Mouse (Mus musculus) forebrain, embryonic 12.5 days (tissue): ENCODE results near the gene Btbd9. TPM values are rescaled to one million over a fixed set of nuclear protein-coding genes. Genes with fewer than 3 reads are reported as not detected.

Experiments
- ATAC-seq: fragments of 200-750 bp; cut with Nextera tagmentation; 2 replicates; pipeline ENCODE4 v1.8.0; 2017; ENCODE audit warnings: moderate TSS enrichment; ENCODE audit not compliant: low FRiP score
- H3K27ac ChIP-seq: fragments of 300-500 bp; sonication (generic); 2 replicates; pipeline ENCODE4 v1.5.1; 2016; ENCODE audit warnings: mild to moderate bottlenecking
- H3K27me3 ChIP-seq: fragments of 300-500 bp; sonication (generic); 2 replicates; pipeline ENCODE4 v1.6.1; 2016; ENCODE audit warnings: mild to moderate bottlenecking
- H3K36me3 ChIP-seq: fragments of 300-500 bp; sonication (generic); replicated peaks from 2 replicates; pipeline ENCODE4 v1.6.1; 2016; ENCODE audit warnings: mild to moderate bottlenecking
- H3K4me1 ChIP-seq: fragments of 300-500 bp; sonication (generic); 2 replicates; pipeline ENCODE4 v1.6.1; 2016
- H3K4me2 ChIP-seq: fragments of 300-500 bp; sonication (generic); 2 replicates; pipeline ENCODE4 v1.6.1; 2016; ENCODE audit warnings: mild to moderate bottlenecking, moderate library complexity
- H3K4me3 ChIP-seq: fragments of 300-500 bp; sonication (generic); replicated peaks from 2 replicates; pipeline ENCODE4 v1.5.1; 2016; ENCODE audit warnings: mild to moderate bottlenecking
- H3K9ac ChIP-seq: fragments of 300-500 bp; sonication (generic); 2 replicates; pipeline ENCODE4 v1.6.1; 2016; ENCODE audit warnings: mild to moderate bottlenecking
- H3K9me3 ChIP-seq: fragments of 300-500 bp; sonication (generic); 2 replicates; pipeline ENCODE4 v1.6.1; 2016
- WGBS: fragments of 180-500 bp; shearing (Covaris S2); methylation state at CpG from one replicate; pipeline ENCODE4 v1.1.7; 2016; 5-methylcytosine and 5-hydroxymethylcytosine counted together
- polyA plus RNA-seq: library from polyadenylated mRNA; unstranded; fragments of >200 nt; fragmentation: Nextera tagmentation; extraction: Ambion mirVana; gene quantifications from 2 replicates; pipeline ENCODE4 v1.2.1, GENCODE M21; 2016

The Btbd9 gene
- polyA plus RNA-seq, 1 experiment from 2014 or later: 85.9 TPM

DNA sequence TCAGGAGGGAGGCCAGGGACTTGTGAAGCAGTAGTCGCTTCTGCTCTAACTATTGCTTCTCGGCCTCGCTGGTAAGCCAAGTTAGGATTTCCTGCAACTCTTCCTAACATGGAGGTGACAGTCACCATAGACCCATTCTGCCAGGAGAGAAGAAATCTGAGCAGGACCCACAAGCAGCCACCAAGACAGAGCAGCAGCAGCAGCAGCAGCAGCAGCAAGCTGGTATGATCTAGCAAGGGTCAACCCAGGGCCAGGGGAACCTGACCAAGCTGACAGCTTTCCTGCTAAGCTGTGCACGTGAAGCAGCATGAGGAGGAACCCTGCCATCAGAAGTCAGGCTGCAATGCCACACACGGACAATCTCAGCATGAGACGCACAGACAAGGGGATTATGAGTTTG, 244.9 kb downstream of the Btbd9 start:
- H3K27me3 ChIP-seq: no peaks in the 10 kb centered on the region
- H3K9me3 ChIP-seq: no peaks in the 10 kb centered on the region
- no peaks in the 10 kb centered on the region for H3K36me3 ChIP-seq
- ATAC-seq: no peak
- peaks cover 21% of the 10 kb centered on the region for H3K4me1 ChIP-seq
- H3K27ac ChIP-seq: no peak overlapping the region
- H3K9ac ChIP-seq: no peak overlapping the region
- no peak overlapping the region for H3K4me2 ChIP-seq
- H3K4me3 ChIP-seq: no peak overlapping the region
- 67% methylated on average over 6 of the region's 6 CpGs for WGBS

DNA sequence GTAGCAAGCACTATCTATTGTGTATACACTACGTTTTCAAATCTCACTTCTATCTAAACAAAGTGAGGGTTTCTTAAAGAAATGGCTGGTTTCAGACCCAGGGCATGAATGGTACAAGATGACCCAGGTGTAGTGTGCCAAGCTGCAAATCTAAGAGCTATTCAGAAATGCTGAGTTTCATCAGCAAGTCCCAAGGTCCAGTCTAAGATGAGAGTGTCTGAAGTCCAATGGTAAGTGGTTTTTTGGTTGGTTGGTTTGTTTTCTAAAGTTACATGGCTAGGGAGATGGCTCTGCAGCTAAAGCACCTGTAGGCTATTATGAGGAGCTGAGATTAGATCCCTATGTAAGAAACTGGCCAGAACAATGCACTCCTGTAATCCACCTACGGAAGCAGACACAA, 246.8 kb downstream of the Btbd9 start:
- Histone ChIP-seq H3K36me3 (no peaks in the 10 kb centered on the region), H3K27me3 (no peaks in the 10 kb centered on the region), H3K27ac (no peak overlapping the region), H3K9ac (no peak overlapping the region), H3K4me2 (no peak overlapping the region), H3K4me3 (no peak overlapping the region), H3K9me3 (no peaks in the 10 kb centered on the region), H3K4me1 (peaks cover 5% of the 10 kb centered on the region; the same call in 1 of the 2 replicates)
- WGBS: 76% methylated on average over 2 of the region's 2 CpGs
- ATAC-seq: no peak

DNA sequence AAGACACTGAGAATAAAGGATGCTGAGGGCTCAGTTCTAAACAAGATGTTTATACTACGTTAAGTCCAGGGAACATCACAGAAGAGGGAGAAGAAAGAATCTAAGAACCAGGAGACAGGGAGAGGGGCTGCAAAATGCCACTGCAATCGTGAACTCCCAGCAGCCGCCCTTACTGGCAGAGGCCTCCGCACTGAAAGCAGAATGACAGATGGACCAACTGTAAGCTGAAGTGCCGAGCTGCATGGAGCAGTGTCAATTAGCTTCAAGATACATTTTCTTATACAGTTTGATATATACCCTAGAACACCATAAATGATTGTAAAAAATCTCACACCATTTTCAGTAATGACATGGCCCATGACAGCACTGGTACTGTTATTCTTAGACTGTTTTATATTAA, 247.4 kb downstream of the Btbd9 start:
- no peaks in the 10 kb centered on the region for H3K36me3 ChIP-seq
- H3K4me1 ChIP-seq: no peaks in the 10 kb centered on the region
- no peak overlapping the region for H3K4me2 ChIP-seq
- H3K4me3 ChIP-seq: no peak overlapping the region
- H3K27me3 ChIP-seq: no peaks in the 10 kb centered on the region
- H3K27ac ChIP-seq: no peak overlapping the region
- 81% methylated on average over 5 of the region's 5 CpGs for WGBS
- no peaks in the 10 kb centered on the region for H3K9me3 ChIP-seq
- ATAC-seq: no peak
- H3K9ac ChIP-seq: no peak overlapping the region

DNA sequence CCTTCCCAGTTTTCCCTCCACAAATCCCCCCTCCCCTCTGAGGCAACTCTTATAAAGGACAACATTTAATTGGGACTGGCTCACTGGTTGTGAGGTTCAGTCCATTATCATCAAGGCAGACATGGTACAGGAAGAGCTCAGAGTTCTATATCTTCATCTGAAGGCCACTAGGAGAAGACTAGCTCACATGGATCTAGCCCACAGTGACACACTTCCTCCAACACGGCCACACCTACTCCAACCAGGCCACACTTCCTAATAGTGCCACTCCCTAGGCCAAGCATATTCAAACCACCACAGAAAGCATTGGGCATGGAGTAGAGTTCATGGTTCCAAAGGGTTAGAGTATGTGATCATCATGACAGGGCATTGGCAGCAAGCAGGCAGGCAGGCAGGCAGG, 249.4 kb downstream of the Btbd9 start:
- no peak overlapping the region for H3K4me2 ChIP-seq
- H3K36me3 ChIP-seq: no peaks in the 10 kb centered on the region
- no peak for ATAC-seq
- H3K27me3 ChIP-seq: no peaks in the 10 kb centered on the region
- H3K9me3 ChIP-seq: no peaks in the 10 kb centered on the region
- H3K9ac ChIP-seq: no peak overlapping the region
- 87% methylated on average over 1 of the region's 1 CpGs for WGBS
- H3K27ac ChIP-seq: no peak overlapping the region
- no peaks in the 10 kb centered on the region for H3K4me1 ChIP-seq
- no peak overlapping the region for H3K4me3 ChIP-seq

DNA sequence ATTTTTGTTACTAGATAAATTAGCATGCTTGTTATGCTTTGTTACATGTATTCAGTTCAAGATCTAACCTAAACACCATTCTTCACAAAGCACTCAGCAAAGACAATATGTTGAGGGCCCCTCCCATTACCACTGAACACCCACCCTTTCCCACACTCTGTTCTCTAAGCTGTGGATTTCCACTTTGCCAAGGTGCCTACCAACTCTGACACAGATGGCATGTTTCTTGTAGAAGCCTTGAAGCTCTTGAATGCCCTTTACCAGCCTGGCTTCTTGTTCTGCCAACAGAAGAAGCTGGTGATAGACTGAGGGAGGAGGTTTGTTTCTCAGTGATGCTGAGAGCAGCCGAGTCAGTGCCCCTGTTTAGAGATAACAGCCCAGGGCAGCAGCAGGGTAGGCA, 256.0 kb downstream of the Btbd9 start:
- no peaks in the 10 kb centered on the region for H3K9me3 ChIP-seq
- ATAC-seq: no peak

DNA sequence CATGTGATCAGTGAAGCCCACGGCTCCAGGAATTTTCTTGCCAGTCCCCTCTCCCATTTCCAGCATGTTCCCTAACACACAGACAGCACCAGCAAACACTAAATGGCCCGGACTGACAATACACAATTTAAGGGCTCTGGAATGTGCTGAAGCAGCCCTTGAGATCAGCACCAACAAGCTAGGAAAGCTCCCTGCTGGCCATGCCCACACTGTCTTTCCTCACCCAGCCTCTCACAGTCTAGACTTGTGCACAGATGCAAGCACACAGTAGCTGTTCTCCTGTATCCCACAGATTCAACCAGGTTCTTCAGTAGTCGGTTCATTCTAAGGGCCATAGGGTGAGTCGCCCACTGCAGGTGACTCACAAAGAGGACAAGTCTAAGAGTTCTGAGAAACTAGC, 263.6 kb downstream of the Btbd9 start:
- H3K27ac ChIP-seq: no peak overlapping the region
- no peak overlapping the region for H3K9ac ChIP-seq
- H3K36me3 ChIP-seq: no peaks in the 10 kb centered on the region
- ATAC-seq: no peak
- WGBS: 66% methylated on average over 4 of the region's 4 CpGs
- no peaks in the 10 kb centered on the region for H3K9me3 ChIP-seq
- H3K4me2 ChIP-seq: no peak overlapping the region
- peaks cover 15% of the 10 kb centered on the region; the same call in 1 of the 2 replicates for H3K4me1 ChIP-seq
- H3K4me3 ChIP-seq: no peak overlapping the region
- H3K27me3 ChIP-seq: no peaks in the 10 kb centered on the region

More for the DNA sequence above, 256.0 kb downstream of the Btbd9 start:
- no peaks in the 10 kb centered on the region for H3K36me3 ChIP-seq
- no peak overlapping the region for H3K27ac ChIP-seq
- no peak overlapping the region for H3K4me2 ChIP-seq
- no peak overlapping the region for H3K9ac ChIP-seq
- H3K4me1 ChIP-seq: no peaks in the 10 kb centered on the region
- H3K4me3 ChIP-seq: no peak overlapping the region
- H3K27me3 ChIP-seq: no peaks in the 10 kb centered on the region
- WGBS: 72% methylated on average over 1 of the region's 1 CpGs

DNA sequence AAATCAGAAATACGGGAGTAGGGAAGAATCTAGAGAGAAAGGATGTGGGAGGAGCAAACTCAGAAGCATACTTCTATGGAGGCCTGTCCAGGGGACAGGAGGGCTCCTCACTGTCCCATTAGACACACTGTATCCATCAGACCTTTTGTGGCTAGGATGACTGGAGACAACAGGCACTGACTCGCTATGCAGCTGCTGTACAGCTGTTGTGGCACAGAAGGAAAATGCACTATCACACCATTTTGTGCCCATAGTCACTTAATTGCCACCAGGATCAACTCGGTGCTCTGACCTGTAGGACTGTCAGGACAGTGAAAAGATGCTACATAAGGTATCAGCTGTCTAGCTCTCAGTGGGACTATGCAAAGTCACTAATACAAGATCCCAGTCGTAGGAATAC, 266.7 kb downstream of the Btbd9 start:
- Histone ChIP-seq H3K4me2 (no peak overlapping the region), H3K36me3 (no peaks in the 10 kb centered on the region), H3K27me3 (no peaks in the 10 kb centered on the region), H3K9me3 (no peaks in the 10 kb centered on the region), H3K4me1 (peaks cover 23% of the 10 kb centered on the region; the same call in 1 of the 2 replicates), H3K27ac (no peak overlapping the region), H3K9ac (no peak overlapping the region), H3K4me3 (no peak overlapping the region)
- WGBS: 72% methylated on average over 4 of the region's 4 CpGs
- no peak for ATAC-seq

DNA sequence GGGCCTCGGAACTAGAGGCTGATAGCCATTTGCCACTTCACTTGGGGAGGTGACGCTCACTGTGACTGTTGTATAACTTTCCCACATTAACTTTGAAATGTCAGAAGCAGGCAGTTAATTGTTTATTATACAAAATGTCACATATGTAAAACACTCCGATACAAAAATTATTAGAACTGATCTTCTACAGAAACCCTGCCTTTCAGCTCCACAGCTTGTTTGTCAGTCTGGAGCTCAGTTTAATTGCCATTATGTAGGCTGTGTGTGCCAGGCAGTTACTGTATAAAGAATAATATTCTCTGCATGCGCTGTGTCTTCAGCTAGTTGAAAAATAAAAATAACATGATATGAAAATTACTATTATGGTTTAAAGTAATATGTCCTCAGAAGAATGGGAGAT, 267.4 kb downstream of the Btbd9 start:
- Histone ChIP-seq H3K9ac (no peak overlapping the region), H3K27me3 (no peaks in the 10 kb centered on the region), H3K9me3 (no peaks in the 10 kb centered on the region), H3K27ac (no peak overlapping the region), H3K36me3 (no peaks in the 10 kb centered on the region), H3K4me3 (no peak overlapping the region), H3K4me1 (peaks cover 26% of the 10 kb centered on the region; the same call in 1 of the 2 replicates), H3K4me2 (no peak overlapping the region)
- 72% methylated on average over 4 of the region's 4 CpGs for WGBS
- no peak for ATAC-seq

DNA sequence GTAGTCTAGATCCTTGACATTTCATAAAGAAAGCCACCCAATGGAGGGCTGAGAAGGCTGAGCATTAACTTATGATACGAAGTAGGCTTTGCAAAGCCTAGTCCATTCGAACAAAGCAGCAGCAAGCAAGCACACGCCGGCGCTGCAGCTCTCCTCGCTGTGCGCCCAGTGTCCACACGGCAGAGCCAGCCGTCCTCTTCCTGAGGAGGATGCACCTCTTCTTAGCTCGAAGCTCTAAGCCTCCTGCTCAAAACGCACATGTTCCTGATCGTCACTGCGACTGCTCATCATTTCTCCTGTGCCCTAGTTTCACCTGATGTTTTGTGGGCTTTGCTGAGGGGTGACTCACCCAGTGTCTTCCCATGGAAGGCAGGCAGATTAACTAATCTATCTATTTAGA, 268.0 kb downstream of the Btbd9 start:
- no peak overlapping the region for H3K9ac ChIP-seq
- H3K36me3 ChIP-seq: no peaks in the 10 kb centered on the region
- H3K4me2 ChIP-seq: no peak overlapping the region
- H3K4me1 ChIP-seq: peaks cover 26% of the 10 kb centered on the region; the same call in 1 of the 2 replicates
- 88% methylated on average over 13 of the region's 13 CpGs for WGBS
- no peak overlapping the region for H3K4me3 ChIP-seq
- no peaks in the 10 kb centered on the region for H3K9me3 ChIP-seq
- ATAC-seq: no peak
- H3K27me3 ChIP-seq: no peaks in the 10 kb centered on the region
- 0 out of 2 replicates have a peak overlapping the region, but pooled peaks have one; percentile 19 for H3K27ac ChIP-seq

DNA sequence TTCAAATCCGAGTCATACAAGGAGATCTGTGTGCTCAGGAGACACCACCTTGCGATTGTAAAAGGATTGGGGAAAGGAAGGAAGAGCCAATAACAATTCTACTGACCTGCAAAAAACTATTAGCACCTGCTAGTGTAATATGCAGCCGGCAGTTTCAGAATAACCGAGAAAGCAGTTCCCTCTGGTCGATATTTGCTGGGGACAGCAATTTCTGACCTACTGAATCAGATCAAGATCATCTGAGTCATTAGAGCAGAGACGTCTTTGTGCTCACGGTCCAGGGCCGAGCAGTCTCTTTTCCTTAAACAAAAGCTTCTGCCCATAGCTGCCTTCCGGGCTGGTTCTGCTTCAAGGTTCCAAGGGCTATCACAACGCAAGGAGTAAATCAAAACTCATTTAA, 269.1 kb downstream of the Btbd9 start:
- WGBS: 71% methylated on average over 10 of the region's 10 CpGs
- Histone ChIP-seq H3K27ac (no peak overlapping the region), H3K4me2 (no peak overlapping the region)

DNA sequence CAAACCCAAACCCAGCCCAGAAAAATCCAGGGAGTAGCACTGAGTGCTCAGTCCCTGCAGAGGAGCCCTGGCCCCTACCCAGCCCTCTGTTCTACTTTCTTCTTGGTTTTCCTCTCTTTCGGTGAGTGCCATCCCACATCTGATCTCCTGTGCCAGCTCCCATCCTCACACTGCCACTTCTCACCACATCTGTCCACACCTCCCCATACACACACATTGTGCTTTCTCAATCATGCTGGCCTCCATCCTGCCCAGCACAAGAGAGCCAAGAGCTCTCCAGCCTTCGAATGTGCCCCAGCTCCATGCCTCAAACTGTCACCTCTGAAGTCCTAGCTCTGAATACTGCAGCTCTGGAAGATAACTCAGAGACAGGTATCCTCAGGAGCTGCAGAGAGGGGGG, 271.5 kb downstream of the Btbd9 start:
- H3K27me3 ChIP-seq: no peaks in the 10 kb centered on the region
- ATAC-seq: no peak
- 89% methylated on average over 2 of the region's 2 CpGs for WGBS
- H3K4me2 ChIP-seq: no peak overlapping the region
- H3K27ac ChIP-seq: no peak overlapping the region
- H3K4me3 ChIP-seq: no peak overlapping the region
- H3K4me1 ChIP-seq: peaks cover 23% of the 10 kb centered on the region
- H3K9me3 ChIP-seq: no peaks in the 10 kb centered on the region
- 0 out of 2 replicates have a peak overlapping the region, but pooled peaks have one; percentile 12 for H3K9ac ChIP-seq
- no peaks in the 10 kb centered on the region for H3K36me3 ChIP-seq

More for the DNA sequence above, 269.1 kb downstream of the Btbd9 start:
- Histone ChIP-seq H3K9me3 (no peaks in the 10 kb centered on the region), H3K4me1 (peaks cover 17% of the 10 kb centered on the region; the same call in 1 of the 2 replicates), H3K4me3 (no peak overlapping the region), H3K9ac (no peak overlapping the region), H3K36me3 (no peaks in the 10 kb centered on the region), H3K27me3 (no peaks in the 10 kb centered on the region)
- ATAC-seq: no peak

DNA sequence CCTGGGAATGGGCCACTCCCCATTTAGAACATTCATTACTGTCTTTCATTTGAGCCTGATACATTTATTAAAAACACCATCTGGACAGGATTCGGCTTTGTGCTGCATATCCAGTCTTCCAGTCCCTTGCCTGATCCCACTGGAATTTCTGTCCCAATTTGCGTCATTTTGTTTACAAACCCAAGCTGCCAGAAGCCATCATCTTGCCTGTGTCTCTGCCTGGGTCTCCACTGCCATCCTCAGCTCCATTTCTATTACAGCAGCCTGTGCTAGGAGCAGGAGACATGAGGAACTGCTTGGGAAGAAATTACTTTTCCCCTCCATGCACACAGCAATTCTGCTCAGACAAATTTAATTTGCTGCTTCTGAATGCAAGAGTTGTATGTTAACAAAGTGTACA, 274.9 kb downstream of the Btbd9 start:
- 78% methylated on average over 2 of the region's 2 CpGs for WGBS
- Histone ChIP-seq H3K4me2 (no peak overlapping the region), H3K27ac (no peak overlapping the region), H3K4me3 (no peak overlapping the region), H3K9ac (no peak overlapping the region), H3K27me3 (no peaks in the 10 kb centered on the region), H3K36me3 (0 out of 2 replicates have a peak, but pooled peaks cover 2% of the 10 kb centered on the region), H3K9me3 (no peaks in the 10 kb centered on the region), H3K4me1 (peaks cover 17% of the 10 kb centered on the region)
- no peak for ATAC-seq

DNA sequence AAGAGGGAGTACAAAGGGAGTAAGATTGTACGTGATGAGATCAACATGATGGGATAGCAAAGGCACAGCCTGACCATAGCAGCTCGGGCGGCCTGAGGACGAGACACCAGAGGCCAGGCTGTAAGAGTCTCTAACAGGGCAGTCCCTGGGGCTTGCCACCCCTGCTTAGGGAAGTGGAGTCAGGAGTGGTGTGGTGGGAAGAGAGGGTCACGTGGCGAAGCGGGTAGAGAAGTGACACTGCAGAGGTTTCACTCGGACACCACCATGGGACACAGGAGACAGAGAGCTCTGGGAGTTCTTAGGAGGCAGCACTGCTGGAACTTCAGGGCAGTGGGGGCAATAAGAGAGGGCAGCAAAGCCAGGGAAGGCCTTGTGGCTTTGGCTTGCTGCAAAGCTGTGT, 278.9 kb downstream of the Btbd9 start:
- Histone ChIP-seq H3K4me3 (no peak overlapping the region), H3K4me2 (no peak overlapping the region), H3K4me1 (peaks cover 18% of the 10 kb centered on the region), H3K27ac (no peak overlapping the region), H3K9me3 (no peaks in the 10 kb centered on the region), H3K9ac (no peak overlapping the region), H3K36me3 (0 out of 2 replicates have a peak, but pooled peaks cover 2% of the 10 kb centered on the region), H3K27me3 (no peaks in the 10 kb centered on the region)
- no peak for ATAC-seq
- WGBS: 89% methylated on average over 8 of the region's 8 CpGs
